8 mouse cellular contexts compared by ENCODE assay signal in genomic region chr4:135266987-135267386, GRCm38 (mm10). TPM values are rescaled to one million over a fixed set of nuclear protein-coding genes. Genes with fewer than 3 reads are reported as not detected.
DNase-seq lines count a peak whose midpoint lies in the region; ATAC-seq and TF ChIP-seq lines count a peak whose summit lies in the region.

No protein-coding gene starts in this region.

- peak overlapping the region; percentile 34; the same call in 1 of the 2 replicates for H3K27ac ChIP-seq in liver, adult 2 months (replicated peaks; ENCODE audit: insufficient read depth, low read depth, low read length)
- H3K27ac ChIP-seq in limb, embryonic 13.5 days = no peak overlapping the region
- H3K27ac ChIP-seq in neural tube, embryonic 15.5 days (replicated peaks) = no peak overlapping the region

- H3K4me3 ChIP-seq in liver, adult 2 months (ENCODE audit: insufficient read depth, low read depth, low read length) = no peak overlapping the region
- no peak overlapping the region for H3K4me3 ChIP-seq in limb, embryonic 13.5 days
- peak overlapping the region; percentile 8; the same call in 1 of the 2 replicates for H3K4me3 ChIP-seq in neural tube, embryonic 15.5 days (replicated peaks)

- peak overlapping the region; percentile 33 for H3K4me2 ChIP-seq in limb, embryonic 13.5 days (replicated peaks)
- H3K4me2 ChIP-seq in neural tube, embryonic 15.5 days = peak overlapping the region; percentile 39

- DNase-seq in liver, adult 2 months (ENCODE audit: extremely low read depth, low read depth, low spot score) = no peak
- no peak for DNase-seq in liver
- peak; percentile 57 to 58 for DNase-seq in heart, postnatal 14 days
- DNase-seq in Muller cell, postnatal 12 days (ENCODE audit: inconsistent ontology term) = no peak
- no peak for DNase-seq in right cerebral cortex, adult 18-20 months
- no peak for DNase-seq in gastrocnemius, postnatal 36 days

- TF ChIP-seq POLR2A in liver, adult 2 months (IDR thresholded peaks at IDR 0.05; ENCODE audit: extremely low read depth, insufficient read depth, low read length) = no peak

- TF ChIP-seq CTCF in liver, adult 2 months (IDR thresholded peaks at IDR 0.05; ENCODE audit: low read depth, low read length) = no peak

- intact Hi-C loops in heart, postnatal 14 days (cut with DNase I) = loop anchor here (1.0 kb wide), 1 partner anchor 12 kb away; no protein-coding TSS in a partner anchor
- intact Hi-C loops in gastrocnemius, postnatal 36 days (cut with DNase I) = no loop called here

- WGBS in liver, adult 2 months = 50% methylated on average over 9 of the region's 9 CpGs
- WGBS in limb, embryonic 13.5 days = 73% methylated on average over 9 of the region's 9 CpGs
- WGBS in neural tube, embryonic 15.5 days = 67% methylated on average over 9 of the region's 9 CpGs

- H3K9ac ChIP-seq in liver, adult 2 months (ENCODE audit: low read depth, low read length) = no peak overlapping the region
- H3K9ac ChIP-seq in limb, embryonic 13.5 days = peak overlapping the region; percentile 31; the same call in 1 of the 2 replicates
- H3K9ac ChIP-seq in neural tube, embryonic 15.5 days (replicated peaks) = no peak overlapping the region

- no peaks in the 10 kb centered on the region for H3K9me3 ChIP-seq in limb, embryonic 13.5 days
- no peaks in the 10 kb centered on the region for H3K9me3 ChIP-seq in neural tube, embryonic 15.5 days (replicated peaks)

- H3K27me3 ChIP-seq in liver, adult 2 months (ENCODE audit: control insufficient read depth, insufficient read depth, low read length) = no peaks in the 10 kb centered on the region
- H3K27me3 ChIP-seq in limb, embryonic 13.5 days = no peaks in the 10 kb centered on the region
- no peaks in the 10 kb centered on the region for H3K27me3 ChIP-seq in neural tube, embryonic 15.5 days (replicated peaks)

- ATAC-seq in limb, embryonic 13.5 days (ENCODE audit: low FRiP score, low read depth) = no peak
- no peak for ATAC-seq in neural tube, embryonic 15.5 days (ENCODE audit: low FRiP score)

- H3K36me3 ChIP-seq in liver, adult 2 months (ENCODE audit: control insufficient read depth, insufficient read depth, low read length) = no peaks in the 10 kb centered on the region; the same call in 1 of the 2 replicates
- H3K36me3 ChIP-seq in limb, embryonic 13.5 days = peaks cover 7% of the 10 kb centered on the region
- H3K36me3 ChIP-seq in neural tube, embryonic 15.5 days = no peaks in the 10 kb centered on the region

- peaks cover 40% of the 10 kb centered on the region for H3K4me1 ChIP-seq in liver, adult 2 months (ENCODE audit: control insufficient read depth, insufficient read depth, low read length)
- H3K4me1 ChIP-seq in limb, embryonic 13.5 days = peaks cover 62% of the 10 kb centered on the region
- H3K4me1 ChIP-seq in neural tube, embryonic 15.5 days = peaks cover 51% of the 10 kb centered on the region

- peaks cover 57% of the 10 kb centered on the region for H3K79me2 ChIP-seq in liver, adult 2 months (ENCODE audit: control insufficient read depth, insufficient read depth, low read length)

RNA-seq across cellular contexts. Expression of gene Clic4, which starts 5.6 kb away (rescaled TPM):
- total RNA-seq in liver, adult 2 months (2014; rRNA removed) = 23.0 and 27.7 TPM in 2 replicates
- 23.4 and 30.8 TPM in 2 replicates for polyA plus RNA-seq in liver, adult 2 months (2012; rRNA removed)
- total RNA-seq in heart, postnatal 14 days (2021) = 100 to 1,000 TPM; 251 to 264 TPM
- polyA plus RNA-seq in limb, embryonic 13.5 days (2015; fragmentation: Nextera tagmentation; extraction: Ambion mirVana) = 137 and 146 TPM in 2 replicates
- polyA plus RNA-seq in neural tube, embryonic 15.5 days (2015; fragmentation: Nextera tagmentation; extraction: Ambion mirVana) = 45.3 and 62.7 TPM in 2 replicates
- total RNA-seq in gastrocnemius, postnatal 36 days (2021) = 10 to 100 TPM; 22.4 to 24.3 TPM

Comparison
In these comparisons a context has a peak if more than half of its experiments do, and no peak if none do; other contexts are left out.
1. DNase-seq: peak in heart, postnatal 14 days (2 of 2); none in liver, adult 2 months (single experiment), liver (single experiment), Muller cell, postnatal 12 days (single experiment), right cerebral cortex, adult 18-20 months (single experiment) and gastrocnemius, postnatal 36 days (0 of 2).